Mouse (Mus musculus): ENCODE results near the gene Zfp260. TPM values are rescaled to one million over a fixed set of nuclear protein-coding genes. Genes with fewer than 3 reads are reported as not detected.
"Not testable (repeated sequence)": the region's sequence is repeated elsewhere in the genome, so short reads cannot be mapped to it uniquely, and the experiment has no call there.

Zfp260 gene
- polyA plus RNA-seq, 1 experiment from 2014 or later, result 117 TPM

- H3K4me1 ChIP-seq (replicated peaks; ENCODE audit: control insufficient read depth, insufficient read depth, low read length); H3K36me3 ChIP-seq (ENCODE audit: control insufficient read depth, insufficient read depth, low read length); H3K27ac ChIP-seq (ENCODE audit: low read length); H3K9me3 ChIP-seq (ENCODE audit: control insufficient read depth, low read length); ATAC-seq (ENCODE audit: low read depth); H3K9ac ChIP-seq (ENCODE audit: low read length); H3K4me3 ChIP-seq (ENCODE audit: low read length); H3K27me3 ChIP-seq (ENCODE audit: control insufficient read depth, insufficient read depth, low read depth, low read length); H3K4me2 ChIP-seq (ENCODE audit: low read depth, low read length): not testable (repeated sequence)
- WGBS, result 89% methylated on average over 12 of the region's 12 CpGs
Observed at GRCm38 (mm10) chr7:30117935-30118334, 23.4 kb downstream of the Zfp260 start.

- ATAC-seq (ENCODE audit: low read depth), result peak; percentile 98
- no peaks in the 10 kb centered on the region for H3K36me3 ChIP-seq (ENCODE audit: control insufficient read depth, insufficient read depth, low read length)
- peak within 1 kb of the TSS; percentile 74 for H3K9ac ChIP-seq (ENCODE audit: low read length)
- H3K4me3 ChIP-seq (ENCODE audit: low read length), result peak within 1 kb of the TSS; percentile 68
- H3K4me2 ChIP-seq (ENCODE audit: low read depth, low read length), result peak within 1 kb of the TSS; percentile 72
- H3K9me3 ChIP-seq (ENCODE audit: control insufficient read depth, low read length), result no peaks in the 10 kb centered on the region
- peaks cover 6% of the 10 kb centered on the region for H3K4me1 ChIP-seq (replicated peaks; ENCODE audit: control insufficient read depth, insufficient read depth, low read length)
- H3K27me3 ChIP-seq (ENCODE audit: control insufficient read depth, insufficient read depth, low read depth, low read length), result no peaks in the 10 kb centered on the region
- under 1% methylated on average over 61 of the region's 61 CpGs for WGBS
- H3K27ac ChIP-seq (ENCODE audit: low read length), result peak within 1 kb of the TSS; percentile 43
Observed at GRCm38 (mm10) chr7:30121308-30122187, 27.0 kb downstream of the Zfp260 start, which contains the start of gene Zfp382. Gene Zfp382, plus strand, starts transcription at chr7:30121942.

- Histone ChIP-seq H3K27me3 (ENCODE audit: control insufficient read depth, insufficient read depth, low read depth, low read length) (no peaks in the 10 kb centered on the region), H3K27ac (ENCODE audit: low read length) (peak overlapping the region; percentile 43), H3K9ac (ENCODE audit: low read length) (peak overlapping the region; percentile 74), H3K4me3 (ENCODE audit: low read length) (peak overlapping the region; percentile 68), H3K36me3 (ENCODE audit: control insufficient read depth, insufficient read depth, low read length) (peaks cover 5% of the 10 kb centered on the region), H3K9me3 (ENCODE audit: control insufficient read depth, low read length) (no peaks in the 10 kb centered on the region), H3K4me1 (replicated peaks; ENCODE audit: control insufficient read depth, insufficient read depth, low read length) (peaks cover 6% of the 10 kb centered on the region), H3K4me2 (ENCODE audit: low read depth, low read length) (peak overlapping the region; percentile 72)
- WGBS, result 4% methylated on average over 15 of the region's 15 CpGs
- peak; percentile 34 for ATAC-seq (ENCODE audit: low read depth)
Observed at GRCm38 (mm10) chr7:30122188-30122530, 27.6 kb downstream of the Zfp260 start.

- no peak overlapping the region for H3K4me2 ChIP-seq (ENCODE audit: low read depth, low read length)
- H3K4me1 ChIP-seq (replicated peaks; ENCODE audit: control insufficient read depth, insufficient read depth, low read length), result no peaks in the 10 kb centered on the region
- H3K27me3 ChIP-seq (ENCODE audit: control insufficient read depth, insufficient read depth, low read depth, low read length), result no peaks in the 10 kb centered on the region
- H3K9ac ChIP-seq (ENCODE audit: low read length), result no peak overlapping the region
- no peak overlapping the region for H3K4me3 ChIP-seq (ENCODE audit: low read length)
- ATAC-seq (ENCODE audit: low read depth), result no peak
- no peak overlapping the region for H3K27ac ChIP-seq (ENCODE audit: low read length)
- peaks cover 12% of the 10 kb centered on the region for H3K9me3 ChIP-seq (ENCODE audit: control insufficient read depth, low read length)
- peaks cover 50% of the 10 kb centered on the region for H3K36me3 ChIP-seq (ENCODE audit: control insufficient read depth, insufficient read depth, low read length)
- 92% methylated on average over 8 of the region's 8 CpGs for WGBS
Observed at GRCm38 (mm10) chr7:30129900-30130299, 35.3 kb downstream of the Zfp260 start.

- Histone ChIP-seq H3K9ac (ENCODE audit: low read length) (no peak overlapping the region), H3K27ac (ENCODE audit: low read length) (no peak overlapping the region), H3K4me3 (ENCODE audit: low read length) (no peak overlapping the region), H3K27me3 (ENCODE audit: control insufficient read depth, insufficient read depth, low read depth, low read length) (no peaks in the 10 kb centered on the region), H3K36me3 (ENCODE audit: control insufficient read depth, insufficient read depth, low read length) (peaks cover 54% of the 10 kb centered on the region), H3K4me2 (ENCODE audit: low read depth, low read length) (no peak overlapping the region), H3K9me3 (ENCODE audit: control insufficient read depth, low read length) (peaks cover 12% of the 10 kb centered on the region), H3K4me1 (replicated peaks; ENCODE audit: control insufficient read depth, insufficient read depth, low read length) (no peaks in the 10 kb centered on the region)
- ATAC-seq (ENCODE audit: low read depth), result no peak
- 89% methylated on average over 4 of the region's 4 CpGs for WGBS
Observed at GRCm38 (mm10) chr7:30132396-30132795, 37.8 kb downstream of the Zfp260 start.

GRCm38 (mm10) chr7:30136826-30137225, 42.2 kb downstream of the Zfp260 start:
- Histone ChIP-seq H3K9me3 (ENCODE audit: control insufficient read depth, low read length) (peaks cover 12% of the 10 kb centered on the region), H3K4me2 (ENCODE audit: low read depth, low read length) (no peak overlapping the region), H3K4me3 (ENCODE audit: low read length) (no peak overlapping the region), H3K36me3 (ENCODE audit: control insufficient read depth, insufficient read depth, low read length) (peaks cover 45% of the 10 kb centered on the region), H3K27me3 (ENCODE audit: control insufficient read depth, insufficient read depth, low read depth, low read length) (no peaks in the 10 kb centered on the region), H3K27ac (ENCODE audit: low read length) (no peak overlapping the region), H3K9ac (ENCODE audit: low read length) (no peak overlapping the region), H3K4me1 (replicated peaks; ENCODE audit: control insufficient read depth, insufficient read depth, low read length) (no peaks in the 10 kb centered on the region)
- WGBS, result 87% methylated on average over 10 of the region's 10 CpGs
- no peak for ATAC-seq (ENCODE audit: low read depth)

GRCm38 (mm10) chr7:30143170-30143554, 48.6 kb downstream of the Zfp260 start:
- 0 out of 2 replicates have a peak, but pooled peaks cover 2% of the 10 kb centered on the region for H3K9me3 ChIP-seq (ENCODE audit: control insufficient read depth, low read length)
- H3K27ac ChIP-seq (ENCODE audit: low read length), result peak overlapping the region; percentile 87
- H3K27me3 ChIP-seq (ENCODE audit: control insufficient read depth, insufficient read depth, low read depth, low read length), result no peaks in the 10 kb centered on the region
- H3K36me3 ChIP-seq (ENCODE audit: control insufficient read depth, insufficient read depth, low read length), result peaks cover 20% of the 10 kb centered on the region
- peak overlapping the region; percentile 67 for H3K4me2 ChIP-seq (ENCODE audit: low read depth, low read length)
- H3K9ac ChIP-seq (ENCODE audit: low read length), result peak overlapping the region; percentile 78
- ATAC-seq (ENCODE audit: low read depth), result peak; percentile 47
- H3K4me1 ChIP-seq (replicated peaks; ENCODE audit: control insufficient read depth, insufficient read depth, low read length), result no peaks in the 10 kb centered on the region
- 15% methylated on average over 8 of the region's 8 CpGs for WGBS
- peak overlapping the region; percentile 67 for H3K4me3 ChIP-seq (ENCODE audit: low read length)

- H3K9ac ChIP-seq (ENCODE audit: low read length), result peak overlapping the region; percentile 78
- no peaks in the 10 kb centered on the region for H3K4me1 ChIP-seq (replicated peaks; ENCODE audit: control insufficient read depth, insufficient read depth, low read length)
- H3K4me3 ChIP-seq (ENCODE audit: low read length), result peak overlapping the region; percentile 67
- H3K9me3 ChIP-seq (ENCODE audit: control insufficient read depth, low read length), result peaks cover 2% of the 10 kb centered on the region; the same call in 1 of the 2 replicates
- peaks cover 19% of the 10 kb centered on the region for H3K36me3 ChIP-seq (ENCODE audit: control insufficient read depth, insufficient read depth, low read length)
- no peaks in the 10 kb centered on the region for H3K27me3 ChIP-seq (ENCODE audit: control insufficient read depth, insufficient read depth, low read depth, low read length)
- WGBS, result 1% methylated on average over 35 of the region's 35 CpGs
- peak overlapping the region; percentile 67 for H3K4me2 ChIP-seq (ENCODE audit: low read depth, low read length)
- peak; percentile 96 for ATAC-seq (ENCODE audit: low read depth)
- H3K27ac ChIP-seq (ENCODE audit: low read length), result peak overlapping the region; percentile 87
Observed at GRCm38 (mm10) chr7:30143555-30144209, 49.1 kb downstream of the Zfp260 start.

- peaks cover 28% of the 10 kb centered on the region for H3K9me3 ChIP-seq (ENCODE audit: control insufficient read depth, low read length)
- H3K27ac ChIP-seq (ENCODE audit: low read length), result no peak overlapping the region
- H3K36me3 ChIP-seq (ENCODE audit: control insufficient read depth, insufficient read depth, low read length), result peaks cover 34% of the 10 kb centered on the region
Observed at GRCm38 (mm10) chr7:30147011-30147410, 52.4 kb downstream of the Zfp260 start.

More at GRCm38 (mm10) chr7:30147011-30147410, 52.4 kb downstream of the Zfp260 start:
- no peak overlapping the region for H3K4me2 ChIP-seq (ENCODE audit: low read depth, low read length)
- no peak overlapping the region for H3K9ac ChIP-seq (ENCODE audit: low read length)
- 91% methylated on average over 5 of the region's 5 CpGs for WGBS
- no peak for ATAC-seq (ENCODE audit: low read depth)
- H3K4me1 ChIP-seq (replicated peaks; ENCODE audit: control insufficient read depth, insufficient read depth, low read length), result no peaks in the 10 kb centered on the region
- H3K27me3 ChIP-seq (ENCODE audit: control insufficient read depth, insufficient read depth, low read depth, low read length), result no peaks in the 10 kb centered on the region
- no peak overlapping the region for H3K4me3 ChIP-seq (ENCODE audit: low read length)
